Mouse (Mus musculus) myocyte (in vitro differentiated cells): Measurements from ENCODE around the gene Srgap3.

Experiments
- E2F4 ChIP-seq: IDR thresholded peaks from one replicate; pipeline ENCODE4 v1.6.1; 2011; ENCODE audit warnings: mild to moderate bottlenecking, control low read depth, moderate library complexity; ENCODE audit not compliant: insufficient read depth
- MAX ChIP-seq: IDR thresholded peaks from one replicate; pipeline ENCODE4 v1.6.1; 2011; ENCODE audit warnings: low read depth, mild to moderate bottlenecking, control low read depth
- MYOG ChIP-seq, 3 experiments: IDR thresholded peaks; one replicate each; pipeline ENCODE4 v1.6.1; 2011; ENCODE audit warnings: control low read depth in 2 of 3, low read depth in 2 of 3, mild to moderate bottlenecking in 2 of 3; ENCODE audit not compliant: insufficient read length in 2 of 3, control insufficient read depth in 1 of 3, insufficient read depth in 1 of 3
- POLR2A ChIP-seq: IDR thresholded peaks from one replicate; pipeline ENCODE4 v1.6.1; 2011; ENCODE audit warnings: low read depth, mild to moderate bottlenecking, control low read depth, moderate library complexity; ENCODE audit not compliant: insufficient read length
- TCF12 ChIP-seq: IDR thresholded peaks from one replicate; pipeline ENCODE4 v1.6.1; 2011; ENCODE audit warnings: mild to moderate bottlenecking, control low read depth; ENCODE audit not compliant: poor library complexity, insufficient read depth, severe bottlenecking

DNA sequence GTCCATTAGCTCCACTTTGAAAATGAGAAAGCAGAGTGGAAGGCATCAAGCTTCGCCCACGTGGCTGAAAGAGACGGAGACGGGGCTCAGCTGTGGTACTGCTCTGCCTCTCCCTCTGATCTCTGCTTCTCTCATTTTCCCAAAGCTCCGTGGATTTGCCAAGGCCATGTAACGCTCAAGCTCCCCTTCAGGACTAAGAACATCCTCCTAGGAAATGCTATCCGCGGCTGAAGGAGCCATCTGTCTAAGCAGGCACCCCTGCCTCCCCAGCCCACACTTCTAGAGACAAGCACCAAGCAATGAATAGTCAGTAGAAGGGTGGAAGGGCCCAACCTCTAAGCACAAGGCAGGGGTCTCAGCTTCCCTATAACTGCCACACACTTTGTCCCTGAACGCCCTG is 138.3 kb downstream of the Srgap3 start:
- TF ChIP-seq MAX (no peak), POLR2A (no peak), MYOG (IDR thresholded peaks at IDR 0.05; ENCODE audit: control insufficient read depth in 1 of 3, insufficient read depth in 1 of 3, insufficient read length in 2 of 3, low read depth in 2 of 3) (no peak), TCF12 (no peak), E2F4 (no peak)
